Mouse (Mus musculus) MEL (cell line): ENCODE results near the gene Dse.

Experiments used
- CTCF ChIP-seq, 3 experiments: IDR thresholded peaks in 2 of 3; conservative IDR thresholded peaks in 1 of 3; 2 replicates each; pipeline ENCODE4 v1.5.1; 2011 to 2012; ENCODE audit warnings: low read length in 3 of 3, low read depth in 2 of 3, mild to moderate bottlenecking in 2 of 3, improper control_type of control experiment in 1 of 3, inconsistent platforms in 1 of 3, mixed read lengths in 1 of 3, moderate library complexity in 1 of 3; ENCODE audit not compliant: control insufficient read depth in 1 of 3, insufficient read depth in 1 of 3, poor library complexity in 1 of 3, severe bottlenecking in 1 of 3
- ELF1 ChIP-seq: IDR thresholded peaks from 2 replicates; pipeline ENCODE4 v1.6.1; 2014; ENCODE audit warnings: low read depth, mild to moderate bottlenecking, inconsistent platforms, low read length, improper control_type of control experiment, moderate library complexity
- EP300 ChIP-seq, 2 experiments: IDR thresholded peaks; 2 replicates each; pipeline ENCODE4 v1.6.1; 2011; ENCODE audit warnings: improper control_type of control experiment in 2 of 2, low read length in 2 of 2, low read depth in 1 of 2, mild to moderate bottlenecking in 1 of 2
- GABPA ChIP-seq: IDR thresholded peaks from 2 replicates; pipeline ENCODE4 v1.6.1; 2012; ENCODE audit warnings: low read depth, mild to moderate bottlenecking, inconsistent platforms, low read length, improper control_type of control experiment, moderate library complexity
- GATA1 ChIP-seq: IDR thresholded peaks from 2 replicates; pipeline ENCODE4 v1.6.1; 2011; ENCODE audit warnings: low read depth, low read length, improper control_type of control experiment
- MEF2A ChIP-seq: IDR thresholded peaks from 2 replicates; pipeline ENCODE4 v1.6.1; 2014; ENCODE audit warnings: low read depth, mild to moderate bottlenecking, inconsistent platforms, low read length, improper control_type of control experiment; ENCODE audit not compliant: poor library complexity, insufficient replicate concordance, severe bottlenecking; ENCODE audit errors: extremely low read depth
- NRF1 ChIP-seq: IDR thresholded peaks from 2 replicates; pipeline ENCODE4 v1.6.1; 2014; ENCODE audit warnings: low read depth, mild to moderate bottlenecking, inconsistent platforms, low read length, improper control_type of control experiment, moderate library complexity; ENCODE audit not compliant: poor library complexity, insufficient read depth, severe bottlenecking
- POLR2A ChIP-seq, 2 experiments: IDR thresholded peaks; 2 replicates each; pipeline ENCODE4 v1.6.1; 2011 to 2012; ENCODE audit warnings: low read length in 2 of 2, mild to moderate bottlenecking in 2 of 2, control low read depth in 1 of 2, improper control_type of control experiment in 1 of 2, low read depth in 1 of 2, moderate library complexity in 1 of 2; ENCODE audit not compliant: control insufficient read depth in 1 of 2, insufficient read depth in 1 of 2, poor library complexity in 1 of 2
- TBP ChIP-seq: IDR thresholded peaks from 2 replicates; pipeline ENCODE4 v1.8.0; 2011; ENCODE audit warnings: low read depth, low read length, improper control_type of control experiment
- USF1 ChIP-seq: IDR thresholded peaks from 2 replicates; pipeline ENCODE4 v1.6.1; 2014; ENCODE audit warnings: low read depth, mild to moderate bottlenecking, inconsistent platforms, low read length, improper control_type of control experiment, moderate library complexity
- USF2 ChIP-seq, 2 experiments: IDR thresholded peaks; 2 replicates each; pipeline ENCODE4 v1.6.1; 2011 to 2012; ENCODE audit warnings: improper control_type of control experiment in 2 of 2, low read length in 2 of 2, borderline replicate concordance in 1 of 2, inconsistent platforms in 1 of 2, low read depth in 1 of 2, mild to moderate bottlenecking in 1 of 2; ENCODE audit not compliant: insufficient read depth in 1 of 2
- ZKSCAN1 ChIP-seq: IDR thresholded peaks from 2 replicates; pipeline ENCODE4 v1.6.1; 2012; ENCODE audit warnings: low read depth, mild to moderate bottlenecking, inconsistent platforms, low read length, improper control_type of control experiment, moderate library complexity

DNA sequence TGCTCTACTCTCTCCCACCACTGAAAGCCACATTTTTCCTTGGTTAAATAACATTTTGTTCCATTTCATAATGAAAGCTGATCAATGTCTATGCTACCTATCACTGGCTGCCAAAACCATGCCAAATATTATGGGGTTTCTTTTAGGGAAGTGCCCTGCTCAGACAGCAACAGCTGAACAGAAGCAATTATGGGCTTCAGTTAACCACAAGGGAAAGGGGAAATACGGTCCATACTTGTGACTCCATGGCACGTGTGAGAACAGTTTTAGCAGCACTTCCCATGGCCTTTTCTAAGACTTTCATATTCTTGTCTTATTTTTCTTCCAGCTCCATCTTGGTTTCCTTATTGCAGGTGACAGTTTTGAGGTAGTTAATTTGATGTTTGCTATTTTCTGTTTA lies 76.2 kb downstream of the Dse start:
- TF ChIP-seq ELF1 (no peak), TBP (no peak), CTCF (IDR thresholded peaks at IDR 0.05 in 2 of 3, conservative IDR thresholded peaks at IDR 0.05 in 1 of 3; ENCODE audit: control insufficient read depth in 1 of 3, insufficient read depth in 1 of 3, low read depth in 2 of 3, low read length in 3 of 3, poor library complexity in 1 of 3, severe bottlenecking in 1 of 3) (no peak), POLR2A (IDR thresholded peaks at IDR 0.05; ENCODE audit: control insufficient read depth in 1 of 2, insufficient read depth in 1 of 2, low read depth in 1 of 2, low read length in 2 of 2, poor library complexity in 1 of 2) (no peak), EP300 (IDR thresholded peaks at IDR 0.05; ENCODE audit: low read depth in 1 of 2, low read length in 2 of 2) (no peak), ZKSCAN1 (no peak), GATA1 (no peak), USF1 (no peak), MEF2A (no peak), NRF1 (no peak), GABPA (no peak), USF2 (IDR thresholded peaks at IDR 0.05; ENCODE audit: borderline replicate concordance in 1 of 2, insufficient read depth in 1 of 2, low read depth in 1 of 2, low read length in 2 of 2) (no peak)
